Mouse (Mus musculus) urinary bladder, postnatal 25 days (tissue): ENCODE measurements around the gene Ltbp1.

ENCODE experiments used
- DNase-seq: peaks from one replicate; pipeline ENCODE4 v3.0.0; 2022; ENCODE audit warnings: low spot score

Gene Ltbp1

DNA sequence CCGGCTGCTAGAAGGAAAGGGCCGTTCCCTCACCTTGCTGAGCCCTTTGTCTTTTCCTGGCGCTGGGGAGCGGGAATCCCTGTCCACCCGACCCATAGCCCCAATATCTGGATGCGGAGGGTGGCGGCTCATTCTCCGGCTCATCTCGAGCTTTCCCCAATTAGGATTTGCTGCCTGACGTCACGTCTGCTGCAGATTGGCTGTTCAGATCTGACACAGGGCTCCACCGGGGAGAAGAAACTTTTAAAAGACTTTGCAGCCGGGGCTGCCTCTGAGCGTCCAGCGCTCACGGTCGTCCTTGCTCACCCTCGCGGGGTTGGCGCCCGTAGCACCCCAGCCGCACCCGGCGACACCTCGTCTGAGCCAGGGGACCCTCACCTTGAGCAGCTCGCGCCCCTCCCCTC, at the start of gene Ltbp1:
TSS of gene Ltbp1 (plus strand) at position 288 of the 404 bp plus-strand sequence.
- DNase-seq = peak; percentile 38

GRCm38 (mm10) chr17:74959481-74960245, 45.7 kb upstream of the Ltbp1 start:
- DNase-seq = no peak

DNA sequence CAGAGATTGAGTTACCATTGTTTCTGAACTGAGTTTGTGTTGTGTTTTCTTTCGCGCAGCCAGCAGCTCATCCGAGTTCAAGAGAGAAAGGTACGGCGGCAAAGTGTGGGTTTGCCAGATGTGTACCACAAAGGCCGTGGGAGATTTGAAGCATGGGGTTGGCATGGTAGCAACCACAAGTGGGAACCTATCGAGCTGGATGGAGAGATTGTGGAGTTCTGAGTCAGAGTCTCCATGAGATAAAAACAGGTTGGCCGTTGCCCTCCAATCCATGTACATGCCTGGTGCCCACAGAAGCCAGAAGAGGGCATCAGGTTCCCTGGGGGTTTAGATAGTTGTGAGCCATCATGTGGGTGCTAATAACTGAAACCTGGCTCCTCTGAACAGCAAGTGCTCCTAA, 42.1 kb upstream of the Ltbp1 start:
- DNase-seq = no peak

- DNase-seq = no peak
Measured at GRCm38 (mm10) chr17:74963861-74964260, 41.5 kb upstream of the Ltbp1 start.

DNA sequence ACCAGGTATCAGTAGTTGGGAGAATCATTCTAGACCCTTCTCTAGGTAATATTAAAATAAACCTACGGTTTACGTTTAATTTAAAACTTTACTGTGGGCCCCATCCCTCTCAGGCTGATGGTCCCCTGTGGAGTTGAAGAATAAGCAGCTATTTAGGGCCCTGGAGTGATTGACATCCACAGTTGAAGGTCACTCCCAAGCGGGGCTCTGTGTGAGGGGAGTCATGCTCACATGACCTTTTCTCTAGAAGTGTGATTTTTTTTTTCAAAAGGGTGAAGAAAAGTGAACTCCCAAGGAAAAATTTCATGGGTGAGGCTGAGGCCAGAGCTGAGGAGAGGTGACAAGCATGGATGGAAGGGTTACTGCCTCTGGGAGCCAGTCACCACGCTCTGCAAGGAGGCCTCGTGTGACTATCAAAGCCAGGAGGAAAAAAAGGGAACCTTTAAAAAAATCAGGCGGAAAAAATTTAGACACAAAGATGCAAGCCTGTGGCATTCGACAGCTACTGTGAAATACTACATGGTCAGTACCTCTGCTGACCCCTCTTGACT, 38.0 kb upstream of the Ltbp1 start:
- no peak for DNase-seq

DNA sequence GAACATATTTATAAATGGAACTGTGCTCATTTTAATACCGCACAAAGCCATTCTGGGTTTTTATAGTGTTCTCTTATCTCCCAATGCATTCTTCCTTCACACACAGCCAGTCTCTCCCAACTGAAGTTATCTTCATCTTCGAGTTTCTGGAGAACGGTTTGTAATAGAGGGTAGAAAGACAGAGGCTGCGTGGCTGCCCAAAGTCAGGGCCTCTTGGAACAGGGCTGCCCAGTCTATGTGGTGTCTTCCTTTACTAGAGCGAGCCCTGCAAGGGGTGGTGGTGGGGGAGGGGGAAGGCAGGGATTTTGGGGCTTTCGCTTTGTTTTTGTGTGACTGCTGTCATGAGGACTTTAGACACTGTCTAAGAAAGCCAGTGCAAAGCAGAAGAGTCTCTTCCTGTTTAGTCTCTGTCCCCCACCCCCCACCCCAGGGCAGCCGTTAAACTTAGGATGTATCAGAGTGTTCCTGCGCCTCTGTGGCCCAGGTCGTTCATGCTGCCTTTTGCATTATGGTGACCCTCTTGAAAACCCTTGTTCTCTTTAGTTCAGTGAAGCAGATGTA, 37.1 kb upstream of the Ltbp1 start:
- DNase-seq = no peak

- DNase-seq = no peak
Measured at GRCm38 (mm10) chr17:74968738-74969271, 36.6 kb upstream of the Ltbp1 start.

DNA sequence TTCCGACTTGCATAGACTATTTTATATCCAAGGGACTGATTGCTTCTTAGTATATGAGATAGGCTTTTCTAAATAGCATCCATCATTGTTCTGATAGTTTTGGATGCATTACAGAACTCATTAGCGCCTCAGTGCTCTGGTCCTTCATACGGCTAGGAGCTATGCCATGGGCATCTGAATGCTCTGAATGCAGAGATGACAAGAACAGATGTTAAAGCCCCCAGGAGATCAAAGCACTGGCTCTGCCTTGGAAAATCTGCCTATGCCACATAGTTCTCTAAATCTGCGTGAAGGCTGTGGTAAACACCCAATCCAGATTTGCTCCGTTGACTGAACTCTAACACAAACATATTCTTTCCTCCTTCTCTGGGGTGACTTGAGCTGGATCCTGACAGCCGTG, 30.2 kb upstream of the Ltbp1 start:
- DNase-seq = no peak

DNA sequence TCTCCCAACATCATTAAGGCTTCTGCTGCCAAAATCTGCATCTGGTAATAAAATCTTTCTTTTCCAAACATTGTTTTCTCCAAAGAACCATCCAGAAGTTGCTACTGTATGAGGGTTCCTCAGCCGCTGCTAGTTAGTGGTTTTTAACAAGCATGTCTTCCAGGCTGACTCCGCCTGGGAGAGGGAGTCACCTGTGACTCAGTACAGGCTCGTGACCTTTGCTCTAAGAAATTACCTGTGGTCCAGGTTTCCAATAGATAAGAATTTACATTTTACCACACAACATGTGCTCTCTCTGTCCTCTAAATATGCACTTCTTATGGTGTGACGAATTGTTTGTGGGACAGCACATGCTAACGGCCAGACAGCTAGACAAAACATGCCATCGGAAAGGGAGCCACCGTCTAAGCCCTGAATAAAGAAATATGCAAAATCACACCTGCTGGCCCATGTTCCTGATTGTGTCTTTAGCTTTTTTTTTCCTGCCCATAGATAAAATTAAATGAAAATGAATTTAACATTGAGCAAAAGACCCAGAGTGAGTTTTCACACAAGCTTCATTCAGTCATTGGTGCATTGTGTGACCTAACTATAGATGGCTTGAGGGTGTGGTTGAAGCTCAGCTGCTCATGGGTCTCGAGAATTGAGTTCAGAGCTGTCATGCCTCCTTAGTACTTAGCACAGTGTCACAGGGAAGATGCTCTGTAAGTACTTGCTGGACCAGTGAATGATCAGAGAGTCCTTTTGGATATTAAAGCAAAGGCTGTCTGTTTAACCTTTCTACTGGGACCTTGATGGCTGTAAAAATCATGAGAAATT, 29.0 kb upstream of the Ltbp1 start:
- DNase-seq = no peak

- DNase-seq = no peak
Measured at GRCm38 (mm10) chr17:74979767-74980166, 25.6 kb upstream of the Ltbp1 start.

- DNase-seq = no peak
Measured at GRCm38 (mm10) chr17:74981703-74982102, 23.7 kb upstream of the Ltbp1 start.

- no peak for DNase-seq
Measured at GRCm38 (mm10) chr17:74982880-74983279, 22.5 kb upstream of the Ltbp1 start.

DNA sequence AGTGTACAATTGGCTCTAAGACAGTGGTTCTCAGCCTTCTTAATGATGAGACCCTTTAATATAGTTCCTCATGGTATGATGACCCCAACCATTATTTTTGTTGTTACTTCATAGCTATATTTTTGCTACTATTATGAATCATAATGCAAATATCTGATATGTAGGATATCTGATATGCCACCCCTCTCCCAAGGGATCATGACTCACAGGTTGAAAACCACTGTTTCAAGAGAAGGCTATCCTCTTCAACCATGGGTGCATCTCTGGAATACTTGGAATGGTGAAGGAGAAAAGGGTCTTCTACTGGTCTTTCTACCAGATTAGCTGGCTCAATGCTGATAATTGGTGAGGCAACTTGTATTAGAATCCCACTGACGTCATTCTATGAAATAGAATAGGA, 21.3 kb upstream of the Ltbp1 start:
- DNase-seq = no peak

DNA sequence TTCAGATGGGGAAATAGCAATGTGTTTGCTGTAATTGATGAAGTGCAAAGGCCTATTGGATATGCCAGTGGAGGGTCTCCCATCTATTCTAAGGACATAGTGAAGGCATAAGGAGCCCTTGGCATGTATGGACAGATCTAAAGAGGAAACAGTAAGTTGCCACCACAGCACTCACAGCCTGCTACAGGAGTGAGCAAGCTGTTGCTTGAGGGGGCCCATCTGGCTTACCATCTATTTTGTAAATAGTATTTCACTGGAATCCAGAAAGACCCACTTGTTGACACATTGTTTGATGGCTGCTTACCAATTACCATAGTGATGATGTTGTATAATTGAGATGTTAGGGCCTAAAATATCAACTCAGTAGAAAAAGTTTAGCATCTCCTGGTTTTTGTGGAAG, 20.7 kb upstream of the Ltbp1 start:
- no peak for DNase-seq

DNA sequence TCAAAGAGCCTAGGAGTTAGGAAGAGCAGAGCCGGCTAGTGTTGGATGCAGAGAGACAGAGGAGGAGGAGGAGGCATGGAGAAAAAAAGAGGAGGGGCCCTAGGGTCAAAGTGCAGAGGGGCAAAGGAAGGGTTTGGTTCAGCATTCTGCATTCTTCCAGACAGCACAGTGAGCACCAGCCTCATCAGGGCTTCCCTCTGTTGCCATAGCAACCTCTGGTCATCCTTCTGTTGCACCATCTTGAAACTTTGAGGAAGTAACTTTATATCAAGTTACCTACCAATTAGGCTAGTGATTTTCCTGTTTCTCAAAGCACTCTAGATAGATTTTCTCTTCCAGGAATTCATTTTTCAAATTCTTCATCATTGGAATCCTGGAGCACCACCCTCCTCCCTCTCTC, 18.3 kb upstream of the Ltbp1 start:
- no peak for DNase-seq

- no peak for DNase-seq
Measured at GRCm38 (mm10) chr17:74989691-74990090, 15.7 kb upstream of the Ltbp1 start.

DNA sequence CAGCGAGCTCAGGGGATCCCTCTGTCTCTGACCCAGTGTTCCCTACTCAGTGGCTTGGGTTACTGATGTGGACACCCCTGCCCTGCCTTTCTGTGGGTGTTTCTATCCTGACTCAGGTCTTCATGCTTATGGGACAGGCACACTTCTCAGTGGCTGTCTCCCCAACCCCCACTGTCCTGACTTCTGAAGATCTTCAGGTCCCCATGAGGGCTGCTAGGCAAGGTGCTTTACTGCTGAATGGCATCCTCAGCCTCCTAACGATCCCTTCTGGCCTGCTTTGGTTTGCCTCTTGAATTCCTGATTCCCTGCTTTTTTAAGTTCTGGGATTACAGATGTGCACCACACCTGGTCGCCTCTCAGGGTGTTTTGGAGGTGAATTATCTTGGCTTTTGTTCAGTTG, 14.8 kb upstream of the Ltbp1 start:
- DNase-seq = no peak

DNA sequence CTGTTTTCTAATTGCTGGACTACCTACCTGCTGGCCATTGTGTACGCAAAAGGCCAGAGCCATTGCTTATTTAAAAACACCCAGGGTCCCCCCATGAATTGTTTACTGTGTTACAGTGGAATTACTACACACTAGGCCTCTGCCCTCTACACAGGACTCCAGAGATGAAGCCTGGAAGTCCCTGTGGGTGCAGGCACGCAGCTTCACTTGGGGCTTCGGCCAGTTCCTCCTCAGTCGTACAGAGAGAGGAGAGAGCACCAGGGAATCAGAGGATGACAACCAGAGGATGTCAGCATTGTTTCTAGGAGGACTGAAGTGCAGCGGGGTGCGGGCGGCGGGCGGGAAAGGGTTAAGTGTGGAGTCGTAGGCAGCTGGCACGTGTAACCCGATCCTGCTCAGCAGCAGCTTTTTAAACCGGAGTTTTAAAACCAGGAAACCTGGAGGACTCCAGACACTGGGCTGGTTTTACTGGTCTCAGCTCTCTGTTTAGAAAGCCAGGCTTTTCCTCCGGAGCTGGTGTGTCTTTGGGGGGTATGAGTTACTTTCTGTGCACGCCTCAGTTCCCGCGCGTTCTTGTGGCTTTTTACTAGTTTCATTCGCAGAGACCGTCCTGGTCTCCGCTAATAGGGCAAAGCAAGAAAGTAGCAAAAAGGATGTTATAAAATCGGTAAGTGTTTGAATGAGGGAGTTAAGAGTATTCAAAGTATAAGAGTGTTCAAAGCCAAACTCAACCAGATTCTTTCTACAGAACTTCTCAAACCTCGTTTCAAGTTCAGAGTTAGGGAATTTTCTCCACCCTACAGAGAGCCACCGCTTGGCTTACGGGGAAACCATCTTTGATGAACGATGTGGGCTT, 11.4 kb upstream of the Ltbp1 start:
- peak; percentile 33 for DNase-seq

GRCm38 (mm10) chr17:74994582-74994893, 10.8 kb upstream of the Ltbp1 start:
- no peak for DNase-seq

DNA sequence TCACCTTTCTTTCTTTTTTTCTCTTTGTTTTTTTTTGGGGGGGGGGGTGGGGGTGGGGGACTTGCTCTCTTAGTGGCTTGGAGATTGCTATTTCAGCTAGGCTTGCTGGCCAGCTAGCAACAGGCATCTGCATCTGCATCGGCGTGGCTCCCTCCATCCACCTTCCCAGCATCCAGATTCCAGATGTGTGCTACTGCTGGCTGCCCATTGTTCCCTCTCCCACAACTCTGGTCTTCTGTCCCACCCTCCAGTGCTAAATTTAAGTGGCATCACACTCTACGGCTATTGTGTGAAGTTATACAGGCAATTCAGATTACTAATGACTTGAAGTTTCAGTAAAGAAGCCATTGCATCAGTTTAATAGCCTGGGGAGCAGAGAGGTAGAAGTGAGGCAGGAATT, 10.1 kb upstream of the Ltbp1 start:
- DNase-seq = no peak

- no peak for DNase-seq
Measured at GRCm38 (mm10) chr17:75000066-75000465, 5.3 kb upstream of the Ltbp1 start.

- DNase-seq = peak; percentile 79
Measured at GRCm38 (mm10) chr17:75004820-75005219, 548 bp upstream of the Ltbp1 start.
